Mouse (Mus musculus): ENCODE data around the gene Idh2.
A peak's percentile ranks its signal among the peaks of the same experiment; 100 is the strongest.
"Not testable (repeated sequence)": the region's sequence is repeated elsewhere in the genome, so short reads cannot be mapped to it uniquely, and the experiment has no call there.

The Idh2 gene

GRCm38 (mm10) chr7:80115224-80115590, at the start of gene Idh2:
Gene Idh2 (minus strand): TSS chr7:80115392.
- peak; percentile 76 for DNase-seq (ENCODE audit: low read depth)

- no peak for DNase-seq (ENCODE audit: low read depth)
These were observed 45.7 kb upstream of the Idh2 start for GRCm38 (mm10) chr7:80160945-80161306.

- DNase-seq (ENCODE audit: low read depth) = no peak
These were observed 45.2 kb upstream of the Idh2 start for GRCm38 (mm10) chr7:80160293-80160944.

- no peak for DNase-seq (ENCODE audit: low read depth)
These were observed 43.5 kb upstream of the Idh2 start for GRCm38 (mm10) chr7:80158496-80159268.

GRCm38 (mm10) chr7:80156711-80157227, 41.6 kb upstream of the Idh2 start:
- DNase-seq (ENCODE audit: low read depth) = peak; percentile 51

- no peak for DNase-seq (ENCODE audit: low read depth)
These were observed 39.5 kb upstream of the Idh2 start for GRCm38 (mm10) chr7:80154689-80155088.

GRCm38 (mm10) chr7:80152756-80153155, 37.6 kb upstream of the Idh2 start:
- DNase-seq (ENCODE audit: low read depth) = no peak

- DNase-seq (ENCODE audit: low read depth) = peak; percentile 64
These were observed 37.0 kb upstream of the Idh2 start for GRCm38 (mm10) chr7:80152152-80152551.

- no peak for DNase-seq (ENCODE audit: low read depth)
These were observed 34.2 kb upstream of the Idh2 start for GRCm38 (mm10) chr7:80149356-80149755.

GRCm38 (mm10) chr7:80146077-80146476, 30.9 kb upstream of the Idh2 start:
- DNase-seq (ENCODE audit: low read depth) = peak; percentile 95

GRCm38 (mm10) chr7:80144695-80145094, 29.5 kb upstream of the Idh2 start:
- DNase-seq (ENCODE audit: low read depth) = no peak

- DNase-seq (ENCODE audit: low read depth) = no peak
These were observed 28.4 kb upstream of the Idh2 start for GRCm38 (mm10) chr7:80143331-80144273.

- peak; percentile 65 for DNase-seq (ENCODE audit: low read depth)
These were observed 25.6 kb upstream of the Idh2 start for GRCm38 (mm10) chr7:80140815-80141214.

GRCm38 (mm10) chr7:80138375-80138774, 23.2 kb upstream of the Idh2 start:
- DNase-seq (ENCODE audit: low read depth) = no peak

GRCm38 (mm10) chr7:80135173-80135532, 20.0 kb upstream of the Idh2 start:
- DNase-seq (ENCODE audit: low read depth) = no peak

GRCm38 (mm10) chr7:80134454-80135172, 19.4 kb upstream of the Idh2 start:
- DNase-seq (ENCODE audit: low read depth) = no peak

GRCm38 (mm10) chr7:80132541-80132940, 17.3 kb upstream of the Idh2 start:
- peak; percentile 72 for DNase-seq (ENCODE audit: low read depth)

GRCm38 (mm10) chr7:80131315-80131714, 16.1 kb upstream of the Idh2 start:
- DNase-seq (ENCODE audit: low read depth) = not testable (repeated sequence)

GRCm38 (mm10) chr7:80130344-80131055, 15.3 kb upstream of the Idh2 start:
- no peak for DNase-seq (ENCODE audit: low read depth)

- DNase-seq (ENCODE audit: low read depth) = no peak
These were observed 14.1 kb upstream of the Idh2 start for GRCm38 (mm10) chr7:80129278-80129677.

- no peak for DNase-seq (ENCODE audit: low read depth)
These were observed 8.5 kb upstream of the Idh2 start for GRCm38 (mm10) chr7:80123672-80124071.

Measured in c-Kit-positive CD71-positive TER-119-negative erythroid progenitor cells, embryonic 14.5 days (primary cell).